Mouse (Mus musculus) CH12.LX (cell line): ENCODE measurements at regions not wholly inside any gene's neighbourhood (a gene's known extent, or its start where the extent isn't known, plus 50 kb on each side); places are given as distances from the start of the nearest gene placed in this dataset.

Source experiments
- CHD2 ChIP-seq: IDR thresholded peaks from 2 replicates; pipeline ENCODE4 v1.6.1; 2011; ENCODE audit warnings: low read length, improper control_type of control experiment
- CTCF ChIP-seq, 2 experiments: IDR thresholded peaks in 1 of 2; conservative IDR thresholded peaks in 1 of 2; 2 replicates each; pipeline ENCODE4 v1.5.1; 2011 to 2012; ENCODE audit warnings: low read depth in 2 of 2, low read length in 2 of 2, improper control_type of control experiment in 1 of 2, inconsistent platforms in 1 of 2, mild to moderate bottlenecking in 1 of 2, moderate library complexity in 1 of 2
- ZKSCAN1 ChIP-seq: IDR thresholded peaks from 2 replicates; pipeline ENCODE4 v1.6.1; 2012; ENCODE audit warnings: low read depth, inconsistent platforms, low read length, improper control_type of control experiment, borderline replicate concordance

DNA sequence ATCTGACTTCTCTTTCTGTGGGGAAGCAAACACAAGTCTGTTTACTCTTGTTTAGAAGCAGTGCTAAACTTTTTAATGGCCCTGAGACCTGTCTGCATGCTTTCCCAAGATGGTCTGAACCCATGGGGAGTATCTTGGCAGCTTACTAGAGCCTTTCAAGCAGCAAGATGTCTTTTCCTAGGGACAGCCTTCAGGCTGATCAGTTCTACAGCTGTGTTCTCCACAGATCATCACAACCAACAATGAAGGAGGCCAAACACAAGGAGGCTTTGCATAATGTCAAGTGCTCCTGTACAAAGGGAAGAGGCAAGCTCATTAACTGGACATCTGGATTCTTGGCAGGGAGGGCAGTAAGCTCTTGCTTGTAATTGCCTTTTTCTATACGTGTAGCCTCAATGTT, 641.0 kb downstream of the Nedd1 start:
- TF ChIP-seq CTCF (conservative IDR thresholded peaks at IDR 0.05 in 1 of 2, IDR thresholded peaks at IDR 0.05 in 1 of 2; ENCODE audit: low read depth in 2 of 2, low read length in 2 of 2) (no peak), ZKSCAN1 (no peak), CHD2 (no peak)
